Mouse (Mus musculus) macrophage (primary cell): ENCODE results near the gene Pomgnt1. TPM values are rescaled to one million over a fixed set of nuclear protein-coding genes. Genes with fewer than 3 reads are reported as not detected.

Source experiments
- H3K27ac ChIP-seq: fragments of 350-480 bp; formaldehyde crosslinking; 2 replicates; pipeline ENCODE4 v1.9.0; 2021
- H3K36me3 ChIP-seq: fragments of 350-480 bp; formaldehyde crosslinking; 2 replicates; pipeline ENCODE4 v1.9.0; 2021; ENCODE audit errors: inconsistent target
- H3K4me3 ChIP-seq: fragments of 350-480 bp; formaldehyde crosslinking; 2 replicates; pipeline ENCODE4 v1.9.0; 2021; ENCODE audit errors: inconsistent target
- H3K79me2 ChIP-seq: fragments of 350-480 bp; formaldehyde crosslinking; 2 replicates; pipeline ENCODE4 v1.9.0; 2021; ENCODE audit errors: inconsistent target
- WGBS: methylation state at CpG from one replicate; pipeline ENCODE4 v1.1.7; 2026; ENCODE audit warnings: inconsistent platforms; ENCODE audit not compliant: missing documents; 5-methylcytosine and 5-hydroxymethylcytosine counted together
- polyA plus RNA-seq: library from polyadenylated mRNA; stranded (reverse); fragments of 250-400 nt; gene quantifications from 3 replicates; pipeline ENCODE4 v1.2.4, GENCODE M21; 2018; ENCODE audit warnings: inconsistent platforms
- total RNA-seq, 78 experiments: library from RNA; depleted of rRNA; stranded (reverse); fragments of 250-400 nt; gene quantifications; 1 replicate in 9 of 78; 2 replicates in 24 of 78; 3 replicates in 43 of 78; 4 replicates in 2 of 78; pipeline ENCODE4 v1.2.4; 2018; ENCODE audit warnings: inconsistent platforms in 56 of 78

Pomgnt1 gene
- 100 to 1,000 TPM in 1 of 26 experiments, 10 to 100 TPM in 25; 28.5 to 142 (median 57.1) TPM for total RNA-seq (2018; cell fraction: chromatin; rRNA removed)
- 10 to 100 TPM; 12.4 to 24.5 (median 19.5) TPM for total RNA-seq (2018; cell fraction: cytosol; rRNA removed)
- 10 to 100 TPM; 20.0 to 68.1 (median 34.1) TPM for total RNA-seq (2018; cell fraction: nucleus; rRNA removed)
- polyA plus RNA-seq, result 16.6 to 29.9 TPM (median 17.1 TPM) in 3 replicates

DNA sequence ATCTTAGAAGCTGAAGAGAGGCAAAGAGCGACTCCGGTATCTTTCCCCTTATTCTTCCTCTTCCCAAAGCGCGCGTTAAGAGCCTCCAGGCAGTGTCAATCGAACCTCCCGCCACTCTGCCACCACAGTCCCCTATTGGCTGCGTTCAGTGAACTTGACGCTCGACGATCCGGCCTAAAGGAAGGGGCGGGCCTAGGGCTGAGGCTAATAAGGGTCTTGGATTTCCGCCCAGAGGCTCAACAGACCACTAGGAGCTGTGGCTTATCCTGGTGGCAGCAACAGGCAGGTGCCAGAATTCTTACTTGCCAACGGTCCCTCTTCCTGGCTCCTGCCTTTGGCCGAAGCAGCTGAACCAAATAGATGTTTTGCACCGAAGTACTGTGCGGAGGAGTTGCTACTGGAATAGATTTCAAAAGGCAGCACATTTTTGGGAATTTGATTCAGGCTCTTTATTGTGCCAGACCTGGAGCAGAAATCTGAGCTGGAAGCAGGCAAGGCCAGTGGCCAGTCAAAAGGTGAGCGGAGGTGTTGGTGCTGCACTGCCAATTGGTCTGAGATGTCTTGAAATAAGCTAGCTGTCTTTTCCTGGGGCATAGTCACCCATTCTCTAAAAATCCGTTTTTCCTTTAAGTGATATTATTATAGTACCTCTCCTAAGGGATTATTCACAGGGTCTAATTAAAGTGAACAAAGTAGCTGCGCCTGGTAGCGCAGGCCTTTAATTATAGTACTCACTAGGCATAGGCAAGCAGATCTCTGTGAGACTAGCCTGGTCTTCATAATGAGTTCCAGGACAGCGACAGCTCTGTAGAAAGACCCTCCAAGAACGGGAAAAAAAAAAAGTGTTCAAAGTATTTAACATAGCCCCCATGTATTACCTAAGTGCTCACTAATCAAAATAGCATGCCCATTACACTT, at the start of gene Pomgnt1, which contains the start of gene Rad54l:
TSS of gene Pomgnt1 (plus strand) at position 239 of the 918 bp plus-strand sequence.
TSS of gene Rad54l (minus strand) at position 89 of the 918 bp plus-strand sequence.
- peaks cover 15% of the 10 kb centered on the region for H3K79me2 ChIP-seq
- H3K4me3 ChIP-seq, result peak within 1 kb of the TSS; percentile 90
- WGBS, result 5% methylated on average over 21 of the region's 24 CpGs
- H3K36me3 ChIP-seq, result no peaks in the 10 kb centered on the region
- peak within 1 kb of the TSS; percentile 59 for H3K27ac ChIP-seq

DNA sequence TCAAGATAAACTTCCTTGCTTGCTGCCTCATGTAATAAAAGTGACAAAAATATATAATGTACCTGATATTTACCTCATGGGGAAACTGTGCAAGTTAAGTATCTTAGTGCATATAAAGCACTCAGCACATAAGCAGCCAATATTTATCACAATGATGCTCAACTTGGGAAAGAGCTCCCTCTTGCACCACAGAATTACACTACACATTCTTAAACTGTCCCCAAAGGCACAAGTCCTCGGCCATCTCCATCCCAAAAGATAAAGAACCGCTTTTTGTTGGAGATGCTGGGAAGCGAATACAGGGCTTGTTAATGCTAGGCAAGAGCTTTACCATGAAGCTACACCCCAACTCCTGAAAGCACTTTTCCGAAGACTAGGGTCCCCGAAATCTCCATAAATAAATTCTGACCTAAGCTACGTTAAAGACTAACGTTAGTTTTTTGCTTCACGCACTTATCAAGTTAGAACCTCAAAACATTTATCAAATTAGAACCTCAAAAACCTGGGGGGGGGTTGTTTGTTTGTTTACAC, 49.4 kb upstream of the Pomgnt1 start:
- H3K4me3 ChIP-seq, result peak overlapping the region; percentile 98
- H3K79me2 ChIP-seq, result peaks cover 85% of the 10 kb centered on the region
- 2% methylated on average over 8 of the region's 8 CpGs for WGBS
- H3K27ac ChIP-seq, result peak overlapping the region; percentile 83
- peaks cover 13% of the 10 kb centered on the region for H3K36me3 ChIP-seq

DNA sequence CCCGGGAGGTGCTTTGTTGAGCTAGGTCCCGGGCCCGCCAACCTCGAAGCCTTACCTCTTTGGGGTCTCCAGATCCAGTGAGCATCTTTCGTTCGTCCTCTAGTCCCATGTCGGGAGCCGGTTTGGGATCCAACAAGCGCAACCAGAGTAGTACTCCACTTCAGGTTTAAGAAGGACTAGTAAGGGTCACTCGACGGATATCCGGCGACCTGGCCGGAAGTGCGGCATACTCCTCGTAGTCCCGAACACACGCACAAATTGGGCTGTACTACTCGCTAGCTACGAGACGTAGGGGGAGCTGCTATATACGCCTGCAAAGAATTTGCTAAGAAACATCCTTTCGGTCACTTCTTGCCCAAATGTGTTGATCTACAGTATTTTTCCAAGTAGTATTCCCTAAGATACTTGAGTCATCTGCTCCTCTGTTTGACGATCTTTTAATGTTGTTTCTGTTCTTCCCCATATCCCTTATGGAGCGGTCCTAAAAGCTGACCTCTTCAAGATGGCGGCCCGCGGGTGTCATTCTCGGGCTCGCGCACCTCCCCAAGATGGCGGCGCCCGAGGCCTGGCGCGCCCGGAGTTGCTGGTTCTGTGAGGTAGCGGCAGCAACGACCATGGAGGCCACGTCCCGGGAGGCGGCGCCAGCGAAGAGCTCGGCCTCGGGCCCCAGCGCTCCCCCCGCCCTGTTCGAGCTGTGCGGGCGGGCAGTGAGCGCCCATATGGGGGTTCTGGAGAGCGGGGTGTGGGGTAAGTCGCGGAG, 48.6 kb upstream of the Pomgnt1 start, which contains the start of the genes Uqcrh and Lrrc41:
TSS of gene Uqcrh (minus strand) at position 211 of the 760 bp plus-strand sequence.
TSS of gene Lrrc41 (plus strand) at position 409 of the 760 bp plus-strand sequence.
- peaks cover 86% of the 10 kb centered on the region for H3K79me2 ChIP-seq
- peak within 1 kb of the TSS; percentile 83 for H3K27ac ChIP-seq
- WGBS, result under 1% methylated on average over 48 of the region's 55 CpGs
- peak within 1 kb of the TSS; percentile 98 for H3K4me3 ChIP-seq
- H3K36me3 ChIP-seq, result peaks cover 5% of the 10 kb centered on the region

DNA sequence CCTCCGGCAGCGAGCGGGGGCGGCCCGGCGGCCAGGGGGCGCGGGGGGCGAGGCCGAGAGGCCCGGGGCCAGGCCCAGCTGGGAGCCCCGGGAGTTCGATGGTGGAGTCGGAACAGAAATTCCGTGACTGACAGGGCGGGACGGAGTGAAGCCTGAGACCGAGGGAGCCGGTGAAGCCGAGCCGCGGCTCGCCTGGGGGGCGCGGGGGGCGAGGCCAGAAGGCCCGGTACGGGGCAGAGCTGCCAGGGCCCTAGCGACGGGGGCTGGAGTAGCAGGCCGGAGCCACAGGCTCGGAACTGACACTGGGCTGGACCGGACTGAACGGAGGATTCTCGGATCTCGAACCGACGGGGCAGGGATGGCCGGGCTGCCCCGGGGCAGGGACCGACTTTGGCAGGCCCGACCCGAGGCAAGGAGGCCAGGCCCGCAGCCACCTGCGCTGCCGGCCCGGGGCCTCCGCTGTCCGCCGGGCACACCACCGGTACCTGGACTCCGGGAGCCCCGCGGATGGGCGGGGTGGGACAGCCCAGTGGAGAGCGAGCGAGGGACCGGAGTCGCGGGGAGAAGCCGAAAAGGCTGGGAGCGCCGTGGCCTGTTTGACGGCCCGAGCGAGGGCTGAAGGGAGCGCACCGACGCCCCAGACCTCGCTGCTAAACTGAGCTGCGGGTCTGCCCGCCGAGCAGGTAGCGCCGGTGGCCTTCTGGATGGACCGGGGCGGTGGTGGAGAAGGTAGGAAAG, 47.8 kb upstream of the Pomgnt1 start:
- peaks cover 8% of the 10 kb centered on the region for H3K36me3 ChIP-seq

DNA sequence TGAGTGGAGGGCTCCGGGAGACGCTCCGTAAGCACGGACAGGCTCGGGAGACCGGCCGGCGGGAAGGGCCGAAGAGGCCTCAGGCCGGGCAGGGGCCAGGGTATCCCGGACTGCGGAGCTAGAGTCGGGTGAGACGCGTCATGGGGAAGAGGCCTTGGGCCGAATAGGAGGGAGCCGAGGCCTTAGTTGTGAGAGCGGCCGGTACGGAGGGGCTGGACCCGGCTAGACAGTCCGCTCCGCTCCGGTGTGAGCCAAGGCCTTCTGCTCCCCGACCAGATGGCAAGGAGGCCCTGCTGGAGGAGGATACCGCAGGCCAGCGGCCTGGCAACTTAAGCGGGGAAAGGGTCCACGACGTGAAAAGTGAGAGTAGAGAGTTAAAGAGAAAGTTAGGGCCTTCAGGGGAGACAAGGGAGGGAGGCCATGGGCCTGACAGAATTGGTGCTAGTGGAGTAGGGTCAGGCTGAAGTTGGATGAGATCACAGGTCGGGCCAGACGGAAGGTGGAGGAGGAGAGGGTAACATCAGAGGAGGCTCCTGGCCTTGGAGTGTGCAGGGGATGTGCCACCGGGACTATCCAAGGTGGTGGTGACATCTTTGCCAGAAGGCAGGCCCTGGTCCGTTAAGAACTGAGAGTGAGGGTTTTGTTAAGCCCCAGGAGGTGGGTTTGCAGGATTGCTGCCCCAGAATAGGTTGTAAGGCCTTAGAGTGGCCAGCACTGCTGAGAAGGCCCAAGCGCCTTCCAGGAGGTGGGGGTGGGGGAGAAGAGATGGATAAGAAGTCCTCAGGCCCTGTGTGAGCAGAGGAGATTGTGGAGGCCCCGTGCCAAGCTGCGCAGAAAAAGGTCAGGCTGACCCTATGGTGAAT, 47.0 kb upstream of the Pomgnt1 start:
- H3K4me3 ChIP-seq, result peak overlapping the region; percentile 76
- WGBS, result 5% methylated on average over 37 of the region's 37 CpGs
- peaks cover 70% of the 10 kb centered on the region for H3K79me2 ChIP-seq
- H3K27ac ChIP-seq, result peak overlapping the region; percentile 68
- peaks cover 16% of the 10 kb centered on the region for H3K36me3 ChIP-seq

More for the DNA sequence above, 47.8 kb upstream of the Pomgnt1 start:
- under 1% methylated on average over 77 of the region's 77 CpGs for WGBS
- peaks cover 78% of the 10 kb centered on the region for H3K79me2 ChIP-seq
- H3K27ac ChIP-seq, result peak overlapping the region; percentile 68; the same call in 1 of the 2 replicates
- peak overlapping the region; percentile 76 for H3K4me3 ChIP-seq

DNA sequence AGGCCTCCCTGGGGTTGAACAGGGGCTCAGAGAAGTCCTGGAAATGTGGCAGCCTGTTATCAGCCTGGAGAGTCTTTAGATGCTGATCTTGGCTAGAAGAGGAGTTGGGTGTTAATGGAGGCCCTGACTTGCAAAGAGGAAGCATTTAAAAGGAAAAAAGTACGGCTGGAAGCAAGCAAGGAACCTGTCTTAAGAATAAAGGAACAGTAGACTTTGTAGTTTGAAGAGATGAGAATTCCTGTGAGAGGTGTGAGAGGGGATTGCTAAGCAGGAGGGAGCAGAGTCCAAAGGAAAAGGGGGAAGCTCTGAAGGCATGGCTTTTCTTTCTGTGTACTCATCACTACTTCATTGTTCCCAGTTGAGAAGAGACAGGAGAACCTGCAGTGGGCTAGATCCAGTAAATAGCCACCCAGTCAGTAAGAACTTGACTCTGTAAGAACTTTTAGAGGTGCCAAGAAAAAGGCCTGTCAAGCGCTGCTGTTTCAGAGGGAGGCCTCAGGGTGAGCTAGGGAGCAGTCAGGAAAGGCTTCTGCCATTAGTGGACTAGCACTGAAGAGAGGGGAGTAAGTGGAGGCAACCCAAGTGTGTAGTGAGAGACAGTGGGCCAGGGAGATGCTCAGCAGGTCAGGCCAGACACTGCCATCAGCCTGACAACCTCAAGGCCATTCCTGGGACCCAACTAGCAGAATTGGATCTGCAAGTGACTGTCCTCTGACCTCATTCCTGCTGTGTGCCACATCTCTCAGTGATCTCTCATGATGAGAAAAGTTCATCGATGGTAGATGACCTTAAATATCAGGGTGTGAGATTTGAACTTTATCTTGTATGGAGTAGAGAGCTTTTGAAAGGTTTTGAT, 46.2 kb upstream of the Pomgnt1 start:
- Histone ChIP-seq H3K4me3 (peak overlapping the region; percentile 76), H3K27ac (peak overlapping the region; percentile 68), H3K36me3 (peaks cover 24% of the 10 kb centered on the region), H3K79me2 (peaks cover 61% of the 10 kb centered on the region)
- 57% methylated on average over 3 of the region's 3 CpGs for WGBS

DNA sequence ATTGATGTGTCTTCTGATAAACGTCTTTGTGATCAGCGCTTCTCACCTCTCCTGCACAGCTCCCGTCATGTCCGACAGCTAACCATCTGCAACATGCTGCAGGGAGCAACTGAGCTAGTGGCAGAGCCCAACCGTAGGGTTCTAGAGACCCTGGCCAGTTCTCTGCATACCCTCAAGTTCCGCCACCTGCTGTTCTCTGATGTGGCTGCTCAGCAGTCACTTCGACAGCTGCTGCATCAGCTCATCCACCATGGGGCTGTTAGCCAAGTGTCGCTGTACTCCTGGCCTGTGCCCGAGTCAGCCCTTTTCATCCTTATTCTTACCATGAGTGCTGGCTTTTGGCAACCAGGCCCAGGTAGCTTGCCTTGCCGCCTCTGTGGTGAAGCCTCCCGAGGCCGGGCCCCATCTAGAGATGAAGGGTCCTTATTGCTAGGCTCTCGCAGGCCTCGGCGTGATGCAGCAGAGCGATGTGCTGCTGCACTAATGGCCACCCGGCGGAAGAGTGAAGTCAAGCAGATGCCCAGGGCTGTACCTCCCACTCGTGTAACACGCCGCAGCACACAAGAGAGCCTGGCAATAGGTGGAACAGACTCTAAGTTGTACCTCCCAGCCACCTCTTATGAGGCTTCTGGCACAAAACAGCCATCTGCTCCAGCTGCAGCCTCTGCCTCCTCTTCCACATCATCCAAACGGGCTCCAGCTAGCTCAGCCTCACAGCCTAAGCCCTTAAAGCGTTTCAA, 35.0 kb upstream of the Pomgnt1 start:
- 93% methylated on average over 23 of the region's 23 CpGs for WGBS
- H3K27ac ChIP-seq, result no peak overlapping the region
- H3K36me3 ChIP-seq, result peaks cover 81% of the 10 kb centered on the region
- H3K79me2 ChIP-seq, result no peaks in the 10 kb centered on the region
- no peak overlapping the region for H3K4me3 ChIP-seq

DNA sequence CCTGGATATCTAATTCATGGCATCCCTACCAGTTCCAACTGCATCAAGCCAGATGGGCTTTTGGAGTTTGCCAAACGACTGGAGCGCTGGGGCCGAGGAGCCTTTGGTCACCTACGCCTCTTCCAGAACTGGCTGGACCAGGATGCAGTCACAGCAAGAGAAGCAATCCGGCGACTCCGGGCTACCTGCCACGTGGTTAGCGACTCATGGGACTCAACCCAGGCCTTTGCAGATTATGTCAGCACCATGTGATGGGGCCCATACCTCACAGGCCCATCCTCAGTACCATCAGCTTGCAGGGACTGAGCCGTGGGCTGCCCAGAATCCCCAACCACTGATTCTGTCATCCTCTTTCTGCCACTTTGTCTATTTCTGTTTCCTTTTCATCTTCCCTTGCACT, 27.3 kb upstream of the Pomgnt1 start:
- WGBS, result 92% methylated on average over 10 of the region's 10 CpGs
- Histone ChIP-seq H3K36me3 (peaks cover 78% of the 10 kb centered on the region), H3K27ac (no peak overlapping the region), H3K79me2 (no peaks in the 10 kb centered on the region), H3K4me3 (no peak overlapping the region)

DNA sequence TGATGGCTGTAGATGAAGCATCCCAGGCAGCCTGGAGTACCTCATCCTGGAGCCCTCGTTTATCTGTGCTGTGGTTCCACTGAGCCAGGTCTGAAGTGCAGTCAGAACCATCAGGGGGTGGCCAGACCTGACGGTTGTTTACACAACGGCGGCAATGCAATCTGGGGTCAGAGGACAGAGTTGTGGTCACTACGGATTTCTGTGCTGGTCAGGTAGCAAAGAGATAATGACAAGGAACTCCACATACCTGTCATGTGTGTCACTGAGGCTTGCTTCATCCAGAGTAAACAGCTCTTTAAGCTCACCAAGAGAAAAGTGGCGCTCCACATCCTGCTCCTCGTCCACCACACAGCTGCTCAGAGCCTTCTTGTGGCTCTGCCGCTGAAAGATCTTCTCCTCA, 26.4 kb upstream of the Pomgnt1 start:
- WGBS, result 93% methylated on average over 8 of the region's 8 CpGs
- H3K36me3 ChIP-seq, result peaks cover 71% of the 10 kb centered on the region
- no peak overlapping the region for H3K27ac ChIP-seq

DNA sequence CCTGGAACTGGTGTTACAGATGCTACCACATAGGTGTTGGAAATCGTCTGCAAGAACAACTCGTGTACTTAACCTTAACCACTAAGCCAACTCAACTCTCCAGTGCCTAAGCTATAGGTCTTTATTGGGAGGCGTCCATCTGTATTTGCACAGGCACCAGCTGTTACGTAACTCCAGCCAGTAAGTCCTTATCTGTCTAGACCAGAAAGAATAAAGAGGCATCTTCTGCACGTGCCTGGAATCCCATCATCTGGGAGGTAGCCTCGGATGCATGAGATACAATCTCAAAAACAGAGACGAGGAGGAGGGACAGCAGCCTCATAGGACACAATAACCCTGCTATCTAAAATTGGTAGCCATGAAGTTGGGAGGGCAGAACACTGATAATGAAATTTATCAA, 22.7 kb upstream of the Pomgnt1 start:
- Histone ChIP-seq H3K4me3 (no peak overlapping the region), H3K27ac (no peak overlapping the region), H3K79me2 (no peaks in the 10 kb centered on the region), H3K36me3 (peaks cover 35% of the 10 kb centered on the region)
- whole genome bisulfite sequencing, result 80% methylated on average over 7 of the region's 7 CpGs

More for the DNA sequence above, 26.4 kb upstream of the Pomgnt1 start:
- Histone ChIP-seq H3K79me2 (no peaks in the 10 kb centered on the region), H3K4me3 (no peak overlapping the region)

DNA sequence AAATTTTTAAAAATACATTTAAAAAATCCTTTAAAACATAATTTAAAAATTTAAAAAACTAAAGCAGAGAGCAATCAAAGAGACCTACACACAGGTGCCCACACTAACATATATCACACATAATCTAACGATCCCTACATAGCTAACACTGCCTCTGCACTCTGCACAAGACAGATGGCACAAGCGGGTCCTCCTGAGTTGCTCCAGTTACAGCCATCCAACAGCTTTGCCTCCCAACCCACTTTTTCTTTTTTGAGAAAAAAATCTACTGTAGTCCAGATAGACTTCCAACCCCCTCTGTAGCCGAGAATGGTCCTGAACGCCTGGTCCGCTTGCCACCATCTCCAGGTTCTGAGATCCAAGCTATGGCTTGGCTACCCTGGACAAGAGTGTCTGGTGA, 18.4 kb upstream of the Pomgnt1 start:
- Histone ChIP-seq H3K36me3 (no peaks in the 10 kb centered on the region), H3K27ac (no peak overlapping the region), H3K79me2 (no peaks in the 10 kb centered on the region), H3K4me3 (no peak overlapping the region)
- 94% methylated on average over 5 of the region's 5 CpGs for WGBS

DNA sequence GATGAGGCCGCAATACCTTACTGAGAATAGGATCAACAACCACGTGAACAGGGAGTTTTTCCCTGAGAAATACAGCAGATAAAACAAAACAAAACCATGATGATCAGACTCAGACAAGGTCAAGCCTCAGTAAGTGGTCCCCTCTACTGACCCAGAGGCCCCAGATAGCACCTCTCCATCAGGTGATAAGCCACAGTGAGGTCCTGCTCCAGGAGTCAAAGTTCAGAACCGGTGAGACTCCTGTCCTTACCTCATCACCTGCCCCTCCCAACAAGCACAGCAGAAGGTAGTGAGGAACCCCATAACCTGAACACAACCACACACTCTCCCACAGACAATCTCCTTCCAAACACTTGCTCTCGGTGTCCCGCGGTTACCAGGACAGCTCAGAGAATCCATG, 12.9 kb upstream of the Pomgnt1 start:
- Histone ChIP-seq H3K27ac (no peak overlapping the region), H3K4me3 (no peak overlapping the region), H3K79me2 (no peaks in the 10 kb centered on the region), H3K36me3 (no peaks in the 10 kb centered on the region)
- WGBS, result 91% methylated on average over 5 of the region's 6 CpGs
